Mouse (Mus musculus) intestine, postnatal 0 days (tissue): ENCODE measurements at regions not wholly inside any gene's neighbourhood (a gene's known extent, or its start where the extent isn't known, plus 50 kb on each side); places are given as distances from the start of the nearest gene placed in this dataset.

Experiments used
- ATAC-seq: fragments of 200-750 bp; cut with Nextera tagmentation; 2 replicates; pipeline ENCODE4 v1.8.0; 2017; ENCODE audit warnings: mild to moderate bottlenecking, moderate TSS enrichment, moderate library complexity
- H3K27ac ChIP-seq: fragments of 300-500 bp; sonication (generic); 2 replicates; pipeline ENCODE4 v1.5.1; 2014; ENCODE audit warnings: mild to moderate bottlenecking, low read depth, low read length, moderate library complexity
- H3K27me3 ChIP-seq: fragments of 300-500 bp; sonication (generic); replicated peaks from 2 replicates; pipeline ENCODE4 v1.6.1; 2014; ENCODE audit warnings: low read length, mixed read lengths; ENCODE audit not compliant: control insufficient read depth, insufficient read depth
- H3K36me3 ChIP-seq: fragments of 300-500 bp; sonication (generic); 2 replicates; pipeline ENCODE4 v1.6.1; 2014; ENCODE audit warnings: mild to moderate bottlenecking, moderate library complexity; ENCODE audit not compliant: control insufficient read depth, insufficient read depth
- H3K4me1 ChIP-seq: fragments of 300-500 bp; sonication (generic); replicated peaks from 2 replicates; pipeline ENCODE4 v1.6.1; 2014; ENCODE audit warnings: antibody characterized with exemption, low read length, mixed read lengths; ENCODE audit not compliant: control insufficient read depth, insufficient read depth
- H3K4me2 ChIP-seq: fragments of 300-500 bp; sonication (generic); replicated peaks from 2 replicates; pipeline ENCODE4 v1.6.1; 2014; ENCODE audit warnings: low read depth, mild to moderate bottlenecking, moderate library complexity
- H3K4me3 ChIP-seq: fragments of 300-500 bp; sonication (generic); 2 replicates; pipeline ENCODE4 v1.5.1; 2014; ENCODE audit warnings: low read depth, low read length
- H3K9ac ChIP-seq: fragments of 300-500 bp; sonication (generic); 2 replicates; pipeline ENCODE4 v1.6.1; 2014; ENCODE audit warnings: mild to moderate bottlenecking, low read depth, low read length
- H3K9me3 ChIP-seq: fragments of 300-500 bp; sonication (generic); 2 replicates; pipeline ENCODE4 v1.6.1; 2016; ENCODE audit warnings: mixed run types; ENCODE audit not compliant: control insufficient read depth
- CTCF ChIP-seq: sonication (generic); IDR thresholded peaks from 2 replicates; pipeline ENCODE4 v1.5.1; 2016; ENCODE audit warnings: low read depth, mild to moderate bottlenecking, control low read depth, antibody characterized with exemption, moderate library complexity
- WGBS: fragments of 180-500 bp; shearing (Covaris S2); extraction: QIAGEN DNeasy Blood & Tissue Kit; methylation state at CpG from one replicate; pipeline ENCODE4 v1.1.7; 2014; 5-methylcytosine and 5-hydroxymethylcytosine counted together

DNA sequence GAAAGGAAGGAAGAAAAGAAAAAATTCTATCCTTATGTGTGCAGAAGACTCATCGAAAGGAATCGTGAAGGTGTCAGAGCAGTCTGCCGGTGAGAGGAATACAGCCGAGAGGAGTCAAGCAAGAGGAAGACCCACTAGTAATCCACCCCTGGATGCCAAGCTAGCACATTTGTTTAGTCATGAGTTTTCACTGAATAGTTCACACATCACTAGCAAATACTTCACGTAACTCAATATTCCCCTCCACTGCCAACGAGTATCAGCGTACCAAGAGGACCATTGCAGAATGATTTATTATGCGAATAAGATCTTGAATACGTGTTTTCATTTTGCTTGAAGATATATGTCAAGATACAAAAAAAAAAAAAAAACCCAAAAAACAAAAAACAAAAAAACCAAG is 270.2 kb upstream of the Nrip1 start:
- 93% methylated on average over 9 of the region's 9 CpGs for WGBS
- no peak for ATAC-seq
- Histone ChIP-seq H3K36me3 (no peaks in the 10 kb centered on the region), H3K27me3 (no peaks in the 10 kb centered on the region), H3K27ac (no peak overlapping the region), H3K4me2 (no peak overlapping the region), H3K4me3 (no peak overlapping the region), H3K9me3 (no peaks in the 10 kb centered on the region), H3K9ac (no peak overlapping the region), H3K4me1 (no peaks in the 10 kb centered on the region)
- no peak for TF ChIP-seq CTCF

DNA sequence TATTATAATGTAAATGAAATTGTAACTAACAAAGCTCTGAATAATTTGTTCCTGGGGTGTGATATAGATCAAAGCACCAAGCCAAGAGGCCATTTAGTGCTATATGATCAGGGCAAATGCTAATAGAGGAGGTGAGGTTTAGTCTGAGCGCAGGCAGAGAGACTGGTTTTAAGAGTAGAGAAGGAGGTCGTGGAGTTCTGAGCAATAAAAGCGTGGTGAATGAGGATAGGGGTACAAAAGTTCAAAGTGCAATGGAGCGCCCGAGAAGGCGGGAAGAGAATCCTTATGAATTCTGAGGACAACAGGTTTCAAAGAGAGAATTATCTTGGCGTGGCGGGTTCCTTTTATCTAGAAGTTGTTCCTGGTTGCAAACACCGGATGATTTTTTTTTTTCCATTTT is 261.5 kb upstream of the Nrip1 start:
- no peak for TF ChIP-seq CTCF
- H3K36me3 ChIP-seq: no peaks in the 10 kb centered on the region
- ATAC-seq: peak; percentile 61
- no peaks in the 10 kb centered on the region for H3K27me3 ChIP-seq
- no peak overlapping the region for H3K4me3 ChIP-seq
- 45% methylated on average over 9 of the region's 9 CpGs for whole genome bisulfite sequencing
- H3K4me1 ChIP-seq: no peaks in the 10 kb centered on the region
- H3K9ac ChIP-seq: no peak overlapping the region
- no peak overlapping the region for H3K4me2 ChIP-seq
- H3K9me3 ChIP-seq: no peaks in the 10 kb centered on the region
- no peak overlapping the region for H3K27ac ChIP-seq

GRCm38 (mm10) chr16:76634196-76634698 is 260.6 kb upstream of the Nrip1 start:
- Histone ChIP-seq H3K27me3 (no peaks in the 10 kb centered on the region), H3K4me2 (no peak overlapping the region), H3K4me1 (no peaks in the 10 kb centered on the region), H3K9ac (no peak overlapping the region), H3K27ac (no peak overlapping the region), H3K4me3 (no peak overlapping the region), H3K9me3 (no peaks in the 10 kb centered on the region), H3K36me3 (no peaks in the 10 kb centered on the region)
- 46% methylated on average over 4 of the region's 4 CpGs for WGBS
- no peak for ATAC-seq
- TF ChIP-seq CTCF: no peak

- WGBS: 57% methylated on average over 4 of the region's 4 CpGs
- Histone ChIP-seq H3K4me3 (no peak overlapping the region), H3K4me1 (no peaks in the 10 kb centered on the region), H3K36me3 (no peaks in the 10 kb centered on the region), H3K27ac (no peak overlapping the region), H3K27me3 (no peaks in the 10 kb centered on the region), H3K4me2 (no peak overlapping the region), H3K9me3 (no peaks in the 10 kb centered on the region), H3K9ac (no peak overlapping the region)
- no peak for TF ChIP-seq CTCF
- no peak for ATAC-seq
These were observed 252.5 kb upstream of the Nrip1 start for GRCm38 (mm10) chr16:76626142-76626541.

- Histone ChIP-seq H3K36me3 (no peaks in the 10 kb centered on the region), H3K9ac (no peak overlapping the region), H3K4me2 (no peak overlapping the region), H3K27ac (no peak overlapping the region), H3K4me1 (no peaks in the 10 kb centered on the region), H3K4me3 (no peak overlapping the region), H3K27me3 (no peaks in the 10 kb centered on the region), H3K9me3 (no peaks in the 10 kb centered on the region)
- WGBS: 63% methylated on average over 8 of the region's 8 CpGs
- TF ChIP-seq CTCF: no peak
- no peak for ATAC-seq
These were observed 248.1 kb upstream of the Nrip1 start for GRCm38 (mm10) chr16:76621715-76622114.

DNA sequence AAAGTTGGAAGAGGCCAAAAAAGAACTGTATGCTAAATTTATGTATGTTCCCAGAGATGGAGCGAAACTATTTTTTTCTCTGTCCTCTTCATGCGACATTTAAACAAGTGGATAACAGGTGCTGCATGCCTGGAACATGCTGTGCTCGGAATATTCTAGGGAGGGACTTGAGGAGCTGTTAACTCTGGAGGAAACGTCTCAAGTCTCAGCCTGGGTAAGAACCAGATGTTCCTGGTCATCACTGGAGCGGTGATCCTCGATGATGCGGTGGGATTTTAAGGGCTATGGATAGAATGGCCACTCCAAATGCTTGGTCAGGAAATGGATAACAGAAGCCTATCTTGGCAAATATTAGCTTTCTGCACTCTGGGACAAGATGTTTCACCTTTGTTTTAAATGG is 244.7 kb upstream of the Nrip1 start:
- Histone ChIP-seq H3K4me3 (no peak overlapping the region), H3K36me3 (no peaks in the 10 kb centered on the region), H3K4me1 (no peaks in the 10 kb centered on the region), H3K27me3 (no peaks in the 10 kb centered on the region), H3K4me2 (no peak overlapping the region), H3K9me3 (no peaks in the 10 kb centered on the region), H3K9ac (no peak overlapping the region), H3K27ac (no peak overlapping the region)
- no peak for ATAC-seq
- 82% methylated on average over 7 of the region's 7 CpGs for WGBS
- TF ChIP-seq CTCF: no peak

DNA sequence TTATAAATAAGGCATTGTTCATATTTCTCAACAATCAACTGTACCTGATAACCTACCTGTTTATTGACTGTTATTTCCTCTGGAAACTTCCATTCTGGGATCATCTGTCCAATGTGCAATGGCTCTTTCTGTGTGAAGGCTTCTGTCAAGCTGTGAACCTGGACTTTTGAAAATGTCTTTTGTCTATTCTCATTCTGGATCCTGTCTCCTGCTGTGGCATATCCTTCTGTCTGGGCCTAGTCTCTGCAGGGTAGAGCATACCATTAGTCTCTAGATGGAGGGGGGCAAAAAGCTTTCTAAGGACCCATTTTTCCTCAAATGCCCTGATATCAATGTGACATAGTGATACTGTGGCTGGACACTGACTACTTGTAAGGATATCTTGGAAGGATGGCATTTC is 237.4 kb upstream of the Nrip1 start:
- Histone ChIP-seq H3K4me2 (no peak overlapping the region), H3K9ac (no peak overlapping the region), H3K27me3 (no peaks in the 10 kb centered on the region), H3K36me3 (no peaks in the 10 kb centered on the region), H3K27ac (no peak overlapping the region), H3K4me1 (no peaks in the 10 kb centered on the region), H3K9me3 (no peaks in the 10 kb centered on the region), H3K4me3 (no peak overlapping the region)
- no peak for ATAC-seq
- TF ChIP-seq CTCF: no peak
